Mouse (Mus musculus) kidney, adult 2 months (tissue): Measurements from ENCODE around the gene Zfr.

ENCODE experiments used
- CTCF ChIP-seq: fragments of 200-500 bp; conservative IDR thresholded peaks from 2 replicates; pipeline ENCODE4 v1.5.1; 2011; ENCODE audit warnings: low read depth, mild to moderate bottlenecking, control low read depth, low read length, moderate library complexity, mixed read lengths; ENCODE audit not compliant: insufficient read depth, insufficient read length
- POLR2A ChIP-seq: fragments of 200-500 bp; IDR thresholded peaks from one replicate; pipeline ENCODE4 v1.6.1; 2011; ENCODE audit warnings: low read depth, low read length, control low read depth

DNA sequence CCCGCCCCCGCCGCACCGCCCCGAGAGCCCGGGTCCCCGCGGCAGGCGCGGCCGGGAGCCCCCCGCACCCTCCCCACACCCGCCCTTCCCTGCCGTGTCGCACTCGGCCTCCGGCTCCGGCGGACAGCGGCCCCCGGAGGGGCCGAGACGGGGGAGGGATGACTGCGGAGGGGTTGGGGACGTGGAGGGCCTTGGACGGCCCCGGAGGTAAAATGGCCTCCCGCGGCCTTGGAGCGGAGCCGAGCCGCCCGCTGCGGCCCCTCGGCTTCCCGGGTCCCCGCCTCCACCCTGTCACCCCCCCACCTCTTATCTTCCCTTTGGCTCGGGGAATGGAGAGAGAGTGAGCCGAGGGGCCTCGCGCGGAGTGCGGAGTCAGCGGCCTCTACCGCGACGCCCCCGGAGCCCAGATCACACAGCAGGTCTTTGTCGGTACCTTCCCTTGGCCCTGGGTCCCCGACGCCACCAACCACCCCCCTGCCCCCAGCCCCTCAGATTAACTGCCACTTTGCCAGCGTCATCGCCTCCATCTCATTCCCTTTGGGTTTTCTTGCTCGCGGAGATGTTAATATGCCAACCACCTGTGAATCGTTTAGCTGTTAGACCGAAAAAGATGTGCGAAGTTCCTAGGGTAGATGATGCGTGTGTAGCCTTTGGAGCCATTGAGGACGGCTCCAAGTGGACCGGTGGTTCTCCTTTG, 949 bp downstream of the Zfr start:
- TF ChIP-seq CTCF (no peak), POLR2A (no peak)
